Comparison of ENCODE assay signal across 24 mouse cellular contexts in genomic region chr9:43242432-43242831, GRCm38 (mm10). TPM values are rescaled to one million over a fixed set of nuclear protein-coding genes. Genes with fewer than 3 reads are reported as not detected.
A peak's percentile ranks its signal among the peaks of the same experiment; 100 is the strongest.
DNase-seq lines count a peak whose midpoint lies in the region; ATAC-seq and TF ChIP-seq lines count a peak whose summit lies in the region.
"Had no signal": no experiment of that assay in that cellular context is flagged by ENCODE, and none has a peak within 500 bp of the region (broad histone marks: within the 10 kb centered on the region; RNA-seq: fewer than 3 reads in every experiment).

No protein-coding gene starts in this region.

- H3K4me3 ChIP-seq in G1E (ENCODE audit: low read depth, low read length): no peak overlapping the region; the same call in 1 of the 2 replicates
- H3K4me3 ChIP-seq in liver, embryonic 13.5 days (replicated peaks): no peak overlapping the region
- no peak overlapping the region for H3K4me3 ChIP-seq in myocyte
- no peak overlapping the region for H3K4me3 ChIP-seq in midbrain, embryonic 10.5 days
- H3K4me3 ChIP-seq: embryonic facial prominence, embryonic 15.5 days; heart, embryonic 13.5 days; hindbrain, embryonic 15.5 days; limb, embryonic 10.5 days; neural tube, embryonic 12.5 days had no signal

- TF ChIP-seq POLR2A in myocyte (IDR thresholded peaks at IDR 0.05; ENCODE audit: insufficient read length, low read depth): no peak

- peaks cover 74% of the 10 kb centered on the region for H3K4me1 ChIP-seq in G1E (ENCODE audit: insufficient read depth, low read depth, low read length)
- H3K4me1 ChIP-seq in liver, embryonic 13.5 days (replicated peaks): peaks cover 93% of the 10 kb centered on the region
- peaks cover 33% of the 10 kb centered on the region for H3K4me1 ChIP-seq in midbrain, embryonic 10.5 days

- H3K79me2 ChIP-seq in myocyte (ENCODE audit: control insufficient read depth, insufficient read depth): peaks cover 6% of the 10 kb centered on the region

- peak overlapping the region; percentile 52 for H3K9ac ChIP-seq in liver, embryonic 13.5 days
- H3K9ac ChIP-seq: embryonic facial prominence, embryonic 15.5 days; heart, embryonic 13.5 days; hindbrain, embryonic 15.5 days; lung, embryonic 14.5 days; neural tube, embryonic 12.5 days had no signal

- no peaks in the 10 kb centered on the region for H3K27me3 ChIP-seq in G1E (ENCODE audit: insufficient read depth, low read length)
- H3K27me3 ChIP-seq in liver, embryonic 13.5 days: no peaks in the 10 kb centered on the region
- H3K27me3 ChIP-seq in myocyte (ENCODE audit: control insufficient read depth, insufficient read depth, insufficient read length): no peaks in the 10 kb centered on the region
- H3K27me3 ChIP-seq in midbrain, embryonic 10.5 days (ENCODE audit: low read depth, poor library complexity, severe bottlenecking): peaks cover 45% of the 10 kb centered on the region
- H3K27me3 ChIP-seq: embryonic facial prominence, embryonic 15.5 days; heart, embryonic 13.5 days had no signal

- peak overlapping the region; percentile 94 for H3K27ac ChIP-seq in liver, embryonic 13.5 days
- H3K27ac ChIP-seq in midbrain, embryonic 10.5 days (replicated peaks): no peak overlapping the region
- H3K27ac ChIP-seq: embryonic facial prominence, embryonic 15.5 days; heart, embryonic 13.5 days; hindbrain, embryonic 15.5 days; neural tube, embryonic 12.5 days had no signal

- DNase-seq in 416B (ENCODE audit: low read depth) (peak; percentile 96), G1E (ENCODE audit: low spot score) (no peak)
- no peak for DNase-seq in liver, embryonic 13.5 days
- no peak for DNase-seq in midbrain, embryonic 10.5 days (ENCODE audit: low spot score)
- no peak for DNase-seq in T-cell, adult 2 months (ENCODE audit: low spot score)
- DNase-seq in spleen, adult 12 weeks (ENCODE audit: low spot score): no peak
- DNase-seq in cerebellum, adult 11-12 months: no peak
- DNase-seq: adrenal gland, postnatal 25 days; cerebellum, adult 9-10 months; gastrocnemius, postnatal 36 days; heart, postnatal 36 days; layer of hippocampus, postnatal 36 days; lung, embryonic 14.5 days; right cerebral cortex, postnatal 25 days had no signal

- H3K36me3 ChIP-seq in G1E (replicated peaks) (peaks cover 8% of the 10 kb centered on the region), myocyte (ENCODE audit: control insufficient read depth, insufficient read depth) (no peaks in the 10 kb centered on the region)
- H3K36me3 ChIP-seq in liver, embryonic 13.5 days: no peaks in the 10 kb centered on the region
- H3K36me3 ChIP-seq in midbrain, embryonic 10.5 days: no peaks in the 10 kb centered on the region
- H3K36me3 ChIP-seq: embryonic facial prominence, embryonic 15.5 days; heart, embryonic 13.5 days; hindbrain, embryonic 15.5 days; neural tube, embryonic 12.5 days had no signal

- ATAC-seq in G1E (ENCODE audit: extremely low read depth, insufficient number of reproducible peaks, low FRiP score, poor library complexity, severe bottlenecking): peak; percentile 43; the same call in 1 of the 2 replicates
- ATAC-seq in liver, embryonic 13.5 days (ENCODE audit: low read depth): peak; percentile 8; the same call in 1 of the 2 replicates
- ATAC-seq: forebrain, embryonic 14.5 days; intestine, postnatal 0 days; midbrain, embryonic 16.5 days had no signal

- H3K9me3 ChIP-seq in G1E (replicated peaks): no peaks in the 10 kb centered on the region; the same call in 1 of the 2 replicates
- H3K9me3 ChIP-seq in liver, embryonic 13.5 days (replicated peaks): no peaks in the 10 kb centered on the region
- no peaks in the 10 kb centered on the region for H3K9me3 ChIP-seq in midbrain, embryonic 10.5 days (replicated peaks)
- H3K9me3 ChIP-seq: embryonic facial prominence, embryonic 15.5 days; heart, embryonic 13.5 days; hindbrain, embryonic 15.5 days; limb, embryonic 10.5 days; neural tube, embryonic 12.5 days had no signal

- no peak overlapping the region for H3ac ChIP-seq in myocyte (ENCODE audit: control insufficient read depth, insufficient read length)

- peak overlapping the region; percentile 94 for H3K4me2 ChIP-seq in liver, embryonic 13.5 days
- H3K4me2 ChIP-seq in myocyte (ENCODE audit: low read depth): peak overlapping the region; percentile 1
- H3K4me2 ChIP-seq: embryonic facial prominence, embryonic 15.5 days; heart, embryonic 13.5 days; hindbrain, embryonic 15.5 days; lung, embryonic 14.5 days; neural tube, embryonic 12.5 days had no signal

- WGBS in liver, embryonic 13.5 days (ENCODE audit: insufficient replicate concordance): 8% methylated on average over 5 of the region's 5 CpGs
- 91% methylated on average over 5 of the region's 5 CpGs for WGBS in midbrain, embryonic 10.5 days

- TF ChIP-seq CTCF in G1E (IDR thresholded peaks at IDR 0.05; ENCODE audit: low read depth, low read length): no peak

TF ChIP-seq in myocyte, 11 proteins besides CTCF, POLR2A, EP300 and RAD21:
- TF ChIP-seq POLR2AphosphoS2 (IDR thresholded peaks at IDR 0.05; ENCODE audit: insufficient read length, low read depth) (no peak), MYOG (IDR thresholded peaks at IDR 0.05; ENCODE audit: control insufficient read depth in 1 of 3, insufficient read depth in 1 of 3, insufficient read length in 2 of 3, low read depth in 2 of 3) (no peak), TCF12 (IDR thresholded peaks at IDR 0.05; ENCODE audit: insufficient read depth, poor library complexity, severe bottlenecking) (no peak), E2F4 (IDR thresholded peaks at IDR 0.05; ENCODE audit: insufficient read depth) (no peak), MYOD1 (IDR thresholded peaks at IDR 0.05; ENCODE audit: control insufficient read depth in 1 of 3, insufficient read length in 2 of 3, low read depth in 2 of 3) (no peak), TCF3 (IDR thresholded peaks at IDR 0.05; ENCODE audit: insufficient read length, low read depth) (no peak), CEBPB (IDR thresholded peaks at IDR 0.05; ENCODE audit: insufficient read depth, poor library complexity, severe bottlenecking) (no peak)

RNA-seq across cellular contexts. Expression of gene Oaf, which starts 2.7 kb away (rescaled TPM):
- total RNA-seq in G1E (2014; fragmentation: Nextera tagmentation): 15.2 and 29.5 TPM in 2 replicates
- total RNA-seq in G1E (2017): 22.1 and 28.8 TPM in 2 replicates
- polyA plus RNA-seq in G1E (2012): 24.2 and 26.9 TPM in 2 replicates
- polyA plus RNA-seq in liver, embryonic 13.5 days (2015; fragmentation: Nextera tagmentation; extraction: Ambion mirVana): 27.4 and 29.3 TPM in 2 replicates
- polyA plus RNA-seq in myocyte (2012; fragmentation: generic; extraction: Trizol): 27.1 TPM
- 32.0 and 36.5 TPM in 2 replicates for polyA plus RNA-seq in midbrain, embryonic 10.5 days (2016; fragmentation: Nextera tagmentation; extraction: Ambion mirVana)

RNA-seq across cellular contexts. Expression of gene Pou2f3, which starts 32.3 kb away (rescaled TPM):
- not detected in 2 replicates for total RNA-seq in G1E (2014; fragmentation: Nextera tagmentation)
- 0.05 TPM in 1 of 2 replicates, not detected in the other for total RNA-seq in G1E (2017)
- polyA plus RNA-seq in G1E (2012): not detected in 2 replicates
- not detected in 2 replicates for polyA plus RNA-seq in liver, embryonic 13.5 days (2015; fragmentation: Nextera tagmentation; extraction: Ambion mirVana)
- polyA plus RNA-seq in myocyte (2012; fragmentation: generic; extraction: Trizol): not detected
- polyA plus RNA-seq in midbrain, embryonic 10.5 days (2016; fragmentation: Nextera tagmentation; extraction: Ambion mirVana): not detected in 2 replicates
- total RNA-seq: adrenal gland, postnatal 25 days; gastrocnemius, postnatal 36 days had no signal
- polyA plus RNA-seq: forebrain, embryonic 14.5 days; heart, embryonic 13.5 days; macrophage; midbrain, embryonic 16.5 days; neural tube, embryonic 12.5 days had no signal
